Comparison of ENCODE assay signal across 21 mouse cellular contexts in genomic region chr17:24062459-24063155, GRCm38 (mm10). TPM values are rescaled to one million over a fixed set of nuclear protein-coding genes. Genes with fewer than 3 reads are reported as not detected.
A peak's percentile ranks its signal among the peaks of the same experiment; 100 is the strongest.
DNase-seq lines count a peak whose midpoint lies in the region; ATAC-seq and TF ChIP-seq lines count a peak whose summit lies in the region.
"Had no signal": no experiment of that assay in that cellular context is flagged by ENCODE, and none has a peak within 500 bp of the region (broad histone marks: within the 10 kb centered on the region; RNA-seq: fewer than 3 reads in every experiment).

No protein-coding gene starts in this region.

- no peak overlapping the region for H3K27ac ChIP-seq in hindbrain, embryonic 14.5 days
- H3K27ac ChIP-seq in hindbrain, embryonic 11.5 days (ENCODE audit: low read depth, low read length): no peak overlapping the region
- no peak overlapping the region for H3K27ac ChIP-seq in intestine, postnatal 0 days (ENCODE audit: low read depth, low read length)
- H3K27ac ChIP-seq in intestine, embryonic 15.5 days: no peak overlapping the region
- peak overlapping the region; percentile 32; the same call in 1 of the 2 replicates for H3K27ac ChIP-seq in midbrain, postnatal 0 days (ENCODE audit: low read depth, low read length)
- H3K27ac ChIP-seq in midbrain, embryonic 13.5 days: no peak overlapping the region
- H3K27ac ChIP-seq in olfactory bulb, adult 2 months (ENCODE audit: insufficient read depth, low read depth, low read length): peak overlapping the region; percentile 20; the same call in 1 of the 2 replicates
- H3K27ac ChIP-seq: embryonic facial prominence, embryonic 12.5 days; forebrain, embryonic 15.5 days; heart, adult 2 months had no signal

- TF ChIP-seq CTCF in intestine, postnatal 0 days (IDR thresholded peaks at IDR 0.05; ENCODE audit: low read depth): peak; percentile 8; the same call in 1 of the 2 replicates
- no peak for TF ChIP-seq CTCF in midbrain, postnatal 0 days (IDR thresholded peaks at IDR 0.05)
- no peak for TF ChIP-seq CTCF in olfactory bulb, adult 2 months (IDR thresholded peaks at IDR 0.05; ENCODE audit: insufficient read depth, low read depth, low read length)

- no peaks in the 10 kb centered on the region for H3K4me1 ChIP-seq in hindbrain, embryonic 14.5 days (replicated peaks; ENCODE audit: control insufficient read depth, insufficient read depth, low read length)
- no peaks in the 10 kb centered on the region for H3K4me1 ChIP-seq in hindbrain, embryonic 11.5 days (replicated peaks; ENCODE audit: control insufficient read depth, insufficient read depth, low read length)
- 0 out of 2 replicates have a peak, but pooled peaks cover 3% of the 10 kb centered on the region for H3K4me1 ChIP-seq in intestine, postnatal 0 days (replicated peaks; ENCODE audit: control insufficient read depth, insufficient read depth, low read length)
- no peaks in the 10 kb centered on the region for H3K4me1 ChIP-seq in intestine, embryonic 15.5 days (replicated peaks)
- no peaks in the 10 kb centered on the region for H3K4me1 ChIP-seq in midbrain, postnatal 0 days (ENCODE audit: insufficient read depth, low read length)
- no peaks in the 10 kb centered on the region for H3K4me1 ChIP-seq in midbrain, embryonic 13.5 days (replicated peaks)
- H3K4me1 ChIP-seq in olfactory bulb, adult 2 months (ENCODE audit: control insufficient read depth, insufficient read depth, low read length): peaks cover 14% of the 10 kb centered on the region
- H3K4me1 ChIP-seq: embryonic facial prominence, embryonic 12.5 days; forebrain, embryonic 15.5 days had no signal

- H3K27me3 ChIP-seq in hindbrain, embryonic 14.5 days (ENCODE audit: control insufficient read depth, insufficient read depth, low read length): no peaks in the 10 kb centered on the region
- no peaks in the 10 kb centered on the region for H3K27me3 ChIP-seq in hindbrain, embryonic 11.5 days (ENCODE audit: control insufficient read depth, insufficient read depth, low read length)
- H3K27me3 ChIP-seq in intestine, postnatal 0 days (replicated peaks; ENCODE audit: control insufficient read depth, insufficient read depth, low read length): no peaks in the 10 kb centered on the region
- H3K27me3 ChIP-seq in intestine, embryonic 15.5 days (replicated peaks): no peaks in the 10 kb centered on the region
- H3K27me3 ChIP-seq in midbrain, postnatal 0 days (ENCODE audit: insufficient read depth, low read length): no peaks in the 10 kb centered on the region
- H3K27me3 ChIP-seq in midbrain, embryonic 13.5 days: no peaks in the 10 kb centered on the region
- H3K27me3 ChIP-seq: embryonic facial prominence, embryonic 12.5 days; forebrain, embryonic 15.5 days; heart, embryonic 12.5 days had no signal

- H3K9ac ChIP-seq in hindbrain, embryonic 14.5 days: no peak overlapping the region
- H3K9ac ChIP-seq in hindbrain, embryonic 11.5 days (ENCODE audit: low read depth, low read length): no peak overlapping the region
- H3K9ac ChIP-seq in intestine, postnatal 0 days (ENCODE audit: low read depth, low read length): no peak overlapping the region
- no peak overlapping the region for H3K9ac ChIP-seq in intestine, embryonic 15.5 days
- H3K9ac ChIP-seq in midbrain, postnatal 0 days (replicated peaks; ENCODE audit: low read length, poor library complexity, severe bottlenecking): no peak overlapping the region
- no peak overlapping the region for H3K9ac ChIP-seq in midbrain, embryonic 13.5 days (replicated peaks)
- H3K9ac ChIP-seq: embryonic facial prominence, embryonic 12.5 days; forebrain, embryonic 15.5 days; heart, embryonic 12.5 days had no signal

- no peak for TF ChIP-seq POLR2A in olfactory bulb, adult 2 months (IDR thresholded peaks at IDR 0.05; ENCODE audit: insufficient read depth, low read depth, low read length)

- 0 out of 2 replicates have a peak, but pooled peaks have one; percentile 14 for ATAC-seq in hindbrain, embryonic 14.5 days (ENCODE audit: low FRiP score)
- no peak for ATAC-seq in hindbrain, embryonic 11.5 days (ENCODE audit: low FRiP score)
- ATAC-seq in intestine, postnatal 0 days: no peak
- ATAC-seq in intestine, embryonic 15.5 days: no peak
- ATAC-seq in midbrain, postnatal 0 days (ENCODE audit: low FRiP score): no peak; the same call in 1 of the 2 replicates
- no peak for ATAC-seq in midbrain, embryonic 13.5 days
- ATAC-seq: forebrain, embryonic 15.5 days; intestine, embryonic 16.5 days had no signal

- no peaks in the 10 kb centered on the region for H3K9me3 ChIP-seq in hindbrain, embryonic 14.5 days (ENCODE audit: control insufficient read depth, low read length)
- H3K9me3 ChIP-seq in hindbrain, embryonic 11.5 days (ENCODE audit: control insufficient read depth, low read length): no peaks in the 10 kb centered on the region
- H3K9me3 ChIP-seq in intestine, postnatal 0 days (ENCODE audit: control insufficient read depth): no peaks in the 10 kb centered on the region
- no peaks in the 10 kb centered on the region for H3K9me3 ChIP-seq in intestine, embryonic 15.5 days
- no peaks in the 10 kb centered on the region for H3K9me3 ChIP-seq in midbrain, postnatal 0 days (ENCODE audit: low read length)
- no peaks in the 10 kb centered on the region for H3K9me3 ChIP-seq in midbrain, embryonic 13.5 days
- H3K9me3 ChIP-seq: embryonic facial prominence, embryonic 12.5 days; forebrain, embryonic 15.5 days; heart, embryonic 12.5 days had no signal

- 76% methylated on average over 4 of the region's 4 CpGs for WGBS in hindbrain, embryonic 14.5 days
- 71% methylated on average over 4 of the region's 4 CpGs for WGBS in hindbrain, embryonic 11.5 days
- WGBS in intestine, postnatal 0 days: 82% methylated on average over 4 of the region's 4 CpGs
- WGBS in intestine, embryonic 15.5 days: 83% methylated on average over 4 of the region's 4 CpGs
- 74% methylated on average over 4 of the region's 4 CpGs for WGBS in midbrain, postnatal 0 days
- 75% methylated on average over 4 of the region's 4 CpGs for WGBS in midbrain, embryonic 13.5 days
- 58% methylated on average over 4 of the region's 4 CpGs for WGBS in olfactory bulb, adult 2 months

- no peak for DNase-seq in hindbrain, embryonic 14.5 days (ENCODE audit: low spot score)
- DNase-seq in hindbrain, embryonic 11.5 days (ENCODE audit: low spot score): no peak
- DNase-seq in midbrain, postnatal 0 days (ENCODE audit: low spot score): peak; percentile 28
- DNase-seq in frontal cortex, postnatal 36 days (ENCODE audit: low spot score in 2 of 2): no peak
- DNase-seq: adrenal gland, adult 8-10 months; adrenal gland, postnatal 36 days; cerebellum, adult 8-10 months; cerebellum, postnatal 14 days; gastrocnemius, postnatal 10 days; heart, adult 2 months had no signal

- no peak overlapping the region for H3K4me3 ChIP-seq in hindbrain, embryonic 14.5 days (replicated peaks; ENCODE audit: low read length)
- no peak overlapping the region for H3K4me3 ChIP-seq in hindbrain, embryonic 11.5 days (ENCODE audit: low read depth, low read length)
- H3K4me3 ChIP-seq in intestine, postnatal 0 days (ENCODE audit: low read depth, low read length): no peak overlapping the region
- H3K4me3 ChIP-seq in intestine, embryonic 15.5 days (replicated peaks): no peak overlapping the region
- no peak overlapping the region for H3K4me3 ChIP-seq in midbrain, postnatal 0 days (ENCODE audit: low read depth, low read length)
- no peak overlapping the region for H3K4me3 ChIP-seq in midbrain, embryonic 13.5 days (replicated peaks)
- no peak overlapping the region for H3K4me3 ChIP-seq in olfactory bulb, adult 2 months (ENCODE audit: insufficient read depth, low read depth, low read length)
- H3K4me3 ChIP-seq: embryonic facial prominence, embryonic 12.5 days; forebrain, embryonic 15.5 days; heart, adult 2 months; heart, embryonic 12.5 days had no signal

- H3K4me2 ChIP-seq in hindbrain, embryonic 14.5 days (replicated peaks): no peak overlapping the region
- no peak overlapping the region for H3K4me2 ChIP-seq in hindbrain, embryonic 11.5 days (replicated peaks; ENCODE audit: low read depth, low read length)
- H3K4me2 ChIP-seq in intestine, postnatal 0 days (replicated peaks; ENCODE audit: low read depth): no peak overlapping the region
- no peak overlapping the region for H3K4me2 ChIP-seq in intestine, embryonic 15.5 days (replicated peaks)
- no peak overlapping the region for H3K4me2 ChIP-seq in midbrain, postnatal 0 days (ENCODE audit: low read depth, low read length, poor library complexity, severe bottlenecking)
- H3K4me2 ChIP-seq in midbrain, embryonic 13.5 days (replicated peaks): no peak overlapping the region
- H3K4me2 ChIP-seq: embryonic facial prominence, embryonic 12.5 days; forebrain, embryonic 15.5 days; heart, embryonic 12.5 days had no signal

- H3K36me3 ChIP-seq in hindbrain, embryonic 14.5 days (replicated peaks; ENCODE audit: control insufficient read depth, insufficient read depth): peaks cover 33% of the 10 kb centered on the region
- H3K36me3 ChIP-seq in hindbrain, embryonic 11.5 days (ENCODE audit: control insufficient read depth, insufficient read depth, low read length): peaks cover 9% of the 10 kb centered on the region
- peaks cover 45% of the 10 kb centered on the region for H3K36me3 ChIP-seq in intestine, postnatal 0 days (ENCODE audit: control insufficient read depth, insufficient read depth)
- peaks cover 24% of the 10 kb centered on the region for H3K36me3 ChIP-seq in intestine, embryonic 15.5 days
- peaks cover 28% of the 10 kb centered on the region for H3K36me3 ChIP-seq in midbrain, postnatal 0 days (ENCODE audit: insufficient read depth, low read length)
- peaks cover 38% of the 10 kb centered on the region for H3K36me3 ChIP-seq in midbrain, embryonic 13.5 days

RNA-seq across cellular contexts. Expression of gene Kctd5, which starts 10.7 kb away (rescaled TPM):
- 77.8 and 79.9 TPM in 2 replicates for polyA plus RNA-seq in hindbrain, embryonic 14.5 days (2014; fragmentation: Nextera tagmentation; extraction: Ambion mirVana)
- polyA plus RNA-seq in hindbrain, embryonic 11.5 days (2014; fragmentation: Nextera tagmentation; extraction: Ambion mirVana): 79.8 and 87.2 TPM in 2 replicates
- polyA plus RNA-seq in intestine, postnatal 0 days (2015; fragmentation: Nextera tagmentation; extraction: Ambion mirVana): 58.5 and 61.3 TPM in 2 replicates
- 64.5 and 66.6 TPM in 2 replicates for polyA plus RNA-seq in intestine, embryonic 15.5 days (2015; fragmentation: Nextera tagmentation; extraction: Ambion mirVana)
- 92.0 and 99.8 TPM in 2 replicates for total RNA-seq in midbrain, postnatal 0 days (2014; rRNA removed)
- polyA plus RNA-seq in midbrain, postnatal 0 days (2015; fragmentation: Nextera tagmentation; extraction: Ambion mirVana): 80.2 and 81.3 TPM in 2 replicates
- 80.9 and 81.5 TPM in 2 replicates for polyA plus RNA-seq in midbrain, embryonic 13.5 days (2015; fragmentation: Nextera tagmentation; extraction: Ambion mirVana)
- polyA plus RNA-seq in olfactory bulb, adult 2 months (2012; ENCODE audit: insufficient read depth, insufficient read length, low replicate concordance, missing spikeins): not detected in 2 replicates

RNA-seq across cellular contexts. Expression of gene Prss27, which starts 24.7 kb away (rescaled TPM):
- 0.16 TPM in 1 of 2 replicates, not detected in the other for polyA plus RNA-seq in hindbrain, embryonic 14.5 days (2014; fragmentation: Nextera tagmentation; extraction: Ambion mirVana)
- polyA plus RNA-seq in hindbrain, embryonic 11.5 days (2014; fragmentation: Nextera tagmentation; extraction: Ambion mirVana): 0.19 TPM in 1 of 2 replicates, not detected in the other
- polyA plus RNA-seq in intestine, postnatal 0 days (2015; fragmentation: Nextera tagmentation; extraction: Ambion mirVana): 0.12 and 0.18 TPM in 2 replicates
- 0.11 and 0.18 TPM in 2 replicates for polyA plus RNA-seq in intestine, embryonic 15.5 days (2015; fragmentation: Nextera tagmentation; extraction: Ambion mirVana)
- total RNA-seq in midbrain, postnatal 0 days (2014; rRNA removed): not detected in 2 replicates
- not detected in 2 replicates for polyA plus RNA-seq in midbrain, postnatal 0 days (2015; fragmentation: Nextera tagmentation; extraction: Ambion mirVana)
- polyA plus RNA-seq in midbrain, embryonic 13.5 days (2015; fragmentation: Nextera tagmentation; extraction: Ambion mirVana): 0.32 and 0.54 TPM in 2 replicates
- polyA plus RNA-seq in olfactory bulb, adult 2 months (2012; ENCODE audit: insufficient read depth, insufficient read length, low replicate concordance, missing spikeins): not detected in 2 replicates
- total RNA-seq: gastrocnemius, postnatal 10 days; gastrocnemius, postnatal 4 days; heart, adult 2 months; heart, postnatal 25 days had no signal
- polyA plus RNA-seq: cortical plate, adult 2 months; heart, adult 2 months had no signal

Comparison
In these comparisons a context has a peak if more than half of its experiments do, and no peak if none do; other contexts are left out.
1. H3K27ac ChIP-seq: peak in midbrain, postnatal 0 days (single experiment) and olfactory bulb, adult 2 months (single experiment); none in hindbrain, embryonic 14.5 days (single experiment), hindbrain, embryonic 11.5 days (single experiment), intestine, postnatal 0 days (single experiment), intestine, embryonic 15.5 days (single experiment) and midbrain, embryonic 13.5 days (single experiment).